ENCODE assay signal across 8 mouse cellular contexts in the genomic region with DNA sequence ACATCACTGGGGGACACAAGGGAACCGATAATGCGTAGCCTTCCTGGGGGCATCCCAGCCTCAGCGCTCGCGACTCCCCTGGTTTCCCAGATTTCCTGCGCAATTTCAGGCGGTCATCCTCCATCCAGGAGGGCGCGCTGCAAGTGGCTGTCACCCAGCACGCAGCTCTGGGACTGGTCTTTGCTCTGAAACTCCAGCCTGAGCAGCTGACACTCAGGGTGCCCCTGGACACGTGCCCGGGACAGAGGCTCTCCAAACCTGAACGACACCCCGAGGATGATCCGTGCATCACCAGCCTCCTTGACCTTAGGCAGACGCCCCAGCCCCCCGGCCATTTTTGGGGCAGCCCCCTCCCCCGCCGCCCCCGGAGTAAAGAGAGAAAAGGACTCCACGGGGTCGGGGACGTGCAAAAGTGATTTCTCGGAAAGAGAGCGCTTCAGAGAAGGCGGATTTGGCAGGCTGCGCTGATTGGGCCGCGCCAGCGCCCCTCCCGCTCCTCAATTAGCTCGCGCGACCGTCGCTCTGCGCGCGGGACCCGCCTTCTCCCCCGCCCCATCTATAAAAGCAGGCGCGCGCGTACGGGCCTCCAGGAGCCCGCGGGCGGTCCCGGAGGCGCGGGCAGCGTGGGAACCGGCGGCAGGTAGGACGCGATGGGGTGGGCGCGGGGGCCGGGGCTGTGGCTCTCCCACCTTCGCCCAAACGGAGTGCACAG. TPM values are rescaled to one million over a fixed set of nuclear protein-coding genes. Genes with fewer than 3 reads are reported as not detected.
DNase-seq lines count a peak whose midpoint lies in the region; ATAC-seq and TF ChIP-seq lines count a peak whose summit lies in the region.

Irf8 (plus strand) TSS at position 589 of the 712 bp plus-strand sequence.

- H3K4me1 ChIP-seq in bone marrow macrophage, adult 2 months (ENCODE audit: control insufficient read depth, insufficient read depth, low read length): peaks cover 25% of the 10 kb centered on the region
- no peaks in the 10 kb centered on the region for H3K4me1 ChIP-seq in embryonic fibroblast, embryonic 13.5 days (ENCODE audit: control insufficient read depth, insufficient read depth, low read length)
- H3K4me1 ChIP-seq in limb, embryonic 13.5 days: peaks cover 18% of the 10 kb centered on the region
- H3K4me1 ChIP-seq in midbrain, embryonic 14.5 days (ENCODE audit: control insufficient read depth, insufficient read depth, low read length): 0 out of 2 replicates have a peak, but pooled peaks cover 5% of the 10 kb centered on the region

- no peak for TF ChIP-seq CTCF in bone marrow macrophage, adult 2 months (IDR thresholded peaks at IDR 0.05; ENCODE audit: low read depth, low read length)
- TF ChIP-seq CTCF in embryonic fibroblast, embryonic 13.5 days (IDR thresholded peaks at IDR 0.05; ENCODE audit: borderline replicate concordance, insufficient read depth, low read length): no peak

- H3K9ac ChIP-seq in limb, embryonic 13.5 days: peak within 1 kb of the TSS; percentile 65
- H3K9ac ChIP-seq in midbrain, embryonic 14.5 days (replicated peaks; ENCODE audit: low read length): peak within 1 kb of the TSS; percentile 50

- peak; percentile 87 for ATAC-seq in limb, embryonic 13.5 days (ENCODE audit: low FRiP score, low read depth)
- peak; percentile 78 for ATAC-seq in midbrain, embryonic 14.5 days (ENCODE audit: low FRiP score, low TSS enrichment)

- DNase-seq in heart, adult 9 months (ENCODE audit: low spot score in 2 of 2): peak; percentile 89
- DNase-seq in kidney, adult 8-10 months: peak; percentile 82 to 87
- peak; percentile 93 for DNase-seq in midbrain, embryonic 14.5 days
- peak; percentile 74 for DNase-seq in spleen, adult 12 weeks (ENCODE audit: low spot score)
- DNase-seq in c-Kit-positive CD71-positive TER-119-positive erythroid progenitor cells, embryonic 14.5 days (ENCODE audit: low spot score): no peak

- peak within 1 kb of the TSS; percentile 94 for H3K4me2 ChIP-seq in limb, embryonic 13.5 days (replicated peaks)
- peak within 1 kb of the TSS; percentile 97 for H3K4me2 ChIP-seq in midbrain, embryonic 14.5 days (ENCODE audit: low read length)

- peak within 1 kb of the TSS; percentile 91 for H3K4me3 ChIP-seq in bone marrow macrophage, adult 2 months (ENCODE audit: insufficient read depth, low read length)
- peak within 1 kb of the TSS; percentile 13 for H3K4me3 ChIP-seq in embryonic fibroblast, embryonic 13.5 days (ENCODE audit: insufficient read depth, low read length)
- H3K4me3 ChIP-seq in limb, embryonic 13.5 days: peak within 1 kb of the TSS; percentile 49
- peak within 1 kb of the TSS; percentile 48 for H3K4me3 ChIP-seq in midbrain, embryonic 14.5 days (replicated peaks; ENCODE audit: low read depth, low read length)

- peak; percentile 99 for TF ChIP-seq POLR2A in bone marrow macrophage, adult 2 months (IDR thresholded peaks at IDR 0.05; ENCODE audit: borderline replicate concordance, low read depth, low read length)
- TF ChIP-seq POLR2A in embryonic fibroblast, embryonic 13.5 days (IDR thresholded peaks at IDR 0.05; ENCODE audit: low read depth, low read length): no peak

- no peaks in the 10 kb centered on the region for H3K36me3 ChIP-seq in limb, embryonic 13.5 days
- H3K36me3 ChIP-seq in midbrain, embryonic 14.5 days (ENCODE audit: control insufficient read depth, insufficient read depth, low read length): no peaks in the 10 kb centered on the region

- H3K9me3 ChIP-seq in limb, embryonic 13.5 days: no peaks in the 10 kb centered on the region
- H3K9me3 ChIP-seq in midbrain, embryonic 14.5 days (ENCODE audit: control insufficient read depth, low read length): no peaks in the 10 kb centered on the region

- H3K27me3 ChIP-seq in limb, embryonic 13.5 days: peaks cover 78% of the 10 kb centered on the region
- H3K27me3 ChIP-seq in midbrain, embryonic 14.5 days (ENCODE audit: control insufficient read depth, insufficient read depth, low read length): peaks cover 21% of the 10 kb centered on the region

- WGBS in limb, embryonic 13.5 days: under 1% methylated on average over 58 of the region's 62 CpGs
- WGBS in midbrain, embryonic 14.5 days: under 1% methylated on average over 62 of the region's 62 CpGs

- H3K27ac ChIP-seq in bone marrow macrophage, adult 2 months (ENCODE audit: insufficient read depth, low read depth, low read length): peak within 1 kb of the TSS; percentile 83
- H3K27ac ChIP-seq in embryonic fibroblast, embryonic 13.5 days (ENCODE audit: insufficient read depth, low read length): no peak within 1 kb of the TSS
- H3K27ac ChIP-seq in limb, embryonic 13.5 days: no peak within 1 kb of the TSS
- no peak within 1 kb of the TSS for H3K27ac ChIP-seq in midbrain, embryonic 14.5 days (replicated peaks; ENCODE audit: low read depth, low read length)

RNA-seq across cellular contexts. Expression of gene Irf8, which starts in this region (rescaled TPM):
- 157 and 163 TPM in 2 replicates for polyA plus RNA-seq in bone marrow macrophage, adult 2 months (2012; ENCODE audit: insufficient read depth, insufficient read length, missing spikeins)
- 0.39 TPM in 1 of 2 replicates, not detected in the other for polyA plus RNA-seq in embryonic fibroblast, embryonic 13.5 days (2011; ENCODE audit: insufficient read length, low read depth, missing spikeins)
- 4.8 and 5.4 TPM in 2 replicates for polyA plus RNA-seq in limb, embryonic 13.5 days (2015; fragmentation: Nextera tagmentation; extraction: Ambion mirVana)
- polyA plus RNA-seq in midbrain, embryonic 14.5 days (2014; fragmentation: Nextera tagmentation; extraction: Ambion mirVana): 2.0 and 4.0 TPM in 2 replicates

Comparison
In these comparisons a context has a peak if more than half of its experiments do, and no peak if none do; other contexts are left out.
1. RNA of gene Irf8 (polyA plus RNA-seq): 157 to 163 TPM in bone marrow macrophage, adult 2 months; 4.8 to 5.4 TPM in limb, embryonic 13.5 days, 2.0 to 4.0 TPM in midbrain, embryonic 14.5 days and 0.39 TPM in embryonic fibroblast, embryonic 13.5 days; every median in the first group is over 10 times any median in the second.
2. H3K4me3 ChIP-seq: peak in every context shown above with its lines; median percentile 91 in bone marrow macrophage, adult 2 months; 49 in limb, embryonic 13.5 days; 48 in midbrain, embryonic 14.5 days; 13 in embryonic fibroblast, embryonic 13.5 days.